Mouse (Mus musculus) liver, embryonic 14.5 days (tissue): ENCODE measurements around the gene AW011738. TPM values are rescaled to one million over a fixed set of nuclear protein-coding genes. Genes with fewer than 3 reads are reported as not detected.

Experiments
- ATAC-seq: fragments of 200-750 bp; cut with Nextera tagmentation; 2 replicates; pipeline ENCODE4 v1.8.0; 2017; ENCODE audit warnings: moderate number of reproducible peaks, mild to moderate bottlenecking, moderate library complexity; ENCODE audit not compliant: insufficient read depth
- DNase-seq, 3 experiments: peaks; one replicate each; pipeline ENCODE4 v3.0.0-alpha.2; 2012 to 2013; ENCODE audit warnings: low read depth in 3 of 3, low spot score in 3 of 3
- H3K27ac ChIP-seq: fragments of 300-500 bp; sonication (generic); 2 replicates; pipeline ENCODE4 v1.5.1; 2014; ENCODE audit warnings: moderate library complexity, mild to moderate bottlenecking, control low read depth, inconsistent platforms
- H3K27me3 ChIP-seq: fragments of 300-500 bp; sonication (generic); 2 replicates; pipeline ENCODE4 v1.6.1; 2014; ENCODE audit warnings: mild to moderate bottlenecking, low read length, moderate library complexity; ENCODE audit not compliant: control insufficient read depth, insufficient read depth
- H3K36me3 ChIP-seq: fragments of 300-500 bp; sonication (generic); replicated peaks from 2 replicates; pipeline ENCODE4 v1.6.1; 2014; ENCODE audit warnings: low read depth; ENCODE audit not compliant: control insufficient read depth, insufficient read depth
- H3K4me1 ChIP-seq, 2 experiments: fragments of 200-500 bp in 1 of 2; fragments of 300-500 bp in 1 of 2; sonication (generic) in 1 of 2; replicated peaks; 2 replicates each; pipeline ENCODE4 v1.6.1; 2012 to 2014; ENCODE audit warnings: antibody characterized with exemption in 1 of 2, inconsistent platforms in 1 of 2, low read length in 1 of 2; ENCODE audit not compliant: control insufficient read depth in 2 of 2, insufficient read depth in 2 of 2
- H3K4me2 ChIP-seq: fragments of 300-500 bp; sonication (generic); 2 replicates; pipeline ENCODE4 v1.6.1; 2014; ENCODE audit warnings: low read depth, mild to moderate bottlenecking, control low read depth, moderate library complexity
- H3K4me3 ChIP-seq, 2 experiments: fragments of 200-500 bp in 1 of 2; fragments of 300-500 bp in 1 of 2; sonication (generic) in 1 of 2; 2 replicates each; pipeline ENCODE4 v1.5.1; 2012 to 2014; ENCODE audit warnings: low read depth in 2 of 2, low read length in 2 of 2, mild to moderate bottlenecking in 2 of 2, control low read depth in 1 of 2, inconsistent platforms in 1 of 2, moderate library complexity in 1 of 2; ENCODE audit not compliant: insufficient read depth in 1 of 2
- H3K9ac ChIP-seq: fragments of 300-500 bp; sonication (generic); replicated peaks from 2 replicates; pipeline ENCODE4 v1.6.1; 2014; ENCODE audit warnings: mild to moderate bottlenecking, control low read depth, moderate library complexity
- H3K9me3 ChIP-seq: fragments of 300-500 bp; sonication (generic); 2 replicates; pipeline ENCODE4 v1.6.1; 2016; ENCODE audit warnings: low read length, mixed read lengths; ENCODE audit not compliant: control insufficient read depth
- CTCF ChIP-seq: IDR thresholded peaks from 2 replicates; pipeline ENCODE4 v1.5.1; 2016; ENCODE audit warnings: antibody characterized with exemption, low read depth, control low read depth
- EP300 ChIP-seq: IDR thresholded peaks from 2 replicates; pipeline ENCODE4 v1.6.1; 2016; ENCODE audit warnings: antibody characterized with exemption, low read depth
- WGBS: fragments of 180-500 bp; shearing (Covaris S2); extraction: QIAGEN DNeasy Blood & Tissue Kit; methylation state at CpG from one replicate; pipeline ENCODE4 v1.1.7; 2014; ENCODE audit not compliant: insufficient replicate concordance; 5-methylcytosine and 5-hydroxymethylcytosine counted together
- microRNA-seq: library from miRNA; unstranded; fragments of <30 nt; microRNA quantifications from one replicate; pipeline ENCODE4, GENCODE M21; 2016
- polyA plus RNA-seq, 2 experiments: library from polyadenylated mRNA; depleted of rRNA in 1 of 2; stranded (reverse) in 1 of 2; unstranded in 1 of 2; fragments of >200 nt; fragmentation: Nextera tagmentation in 1 of 2; extraction: Ambion mirVana in 1 of 2; gene quantifications; 2 replicates each; pipeline versions ENCODE4 v1.2.1 to v1.2.3; 2012 to 2014

The AW011738 gene
- polyA plus RNA-seq, 2 experiments = 0.23 to 0.66 TPM

DNA sequence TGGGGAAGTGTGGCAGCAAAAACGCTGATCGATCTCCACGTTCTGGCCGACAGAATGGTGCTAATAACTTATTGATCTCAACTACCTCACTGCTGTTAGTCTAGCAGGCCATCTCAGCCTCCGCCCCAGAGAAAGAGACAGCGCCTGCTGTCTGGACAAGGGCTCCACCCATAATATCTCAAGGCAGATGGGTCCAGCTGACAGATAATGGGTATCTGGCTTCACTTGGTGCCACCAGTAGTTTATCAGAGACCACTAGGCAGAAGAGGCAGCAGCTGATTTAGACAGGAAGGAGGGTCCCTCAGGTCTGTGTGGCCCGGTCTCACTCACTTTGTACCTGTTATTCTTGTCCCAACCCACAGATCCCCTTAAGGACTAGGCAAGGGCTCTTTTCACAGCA lies 49.9 kb downstream of the AW011738 start:
- H3K36me3 ChIP-seq = peaks cover 39% of the 10 kb centered on the region
- peak overlapping the region; percentile 86 for H3K9ac ChIP-seq
- peaks cover 23 to 48% of the 10 kb centered on the region in 2 experiments for H3K4me1 ChIP-seq
- peak overlapping the region; percentile 30 to 52 for H3K4me3 ChIP-seq
- H3K27me3 ChIP-seq = peaks cover 4% of the 10 kb centered on the region
- TF ChIP-seq CTCF = no peak
- TF ChIP-seq EP300 = peak; percentile 99
- H3K4me2 ChIP-seq = peak overlapping the region; percentile 93
- WGBS = 9% methylated on average over 7 of the region's 7 CpGs
- ATAC-seq (peak; percentile 86), DNase-seq (peak; percentile 73 to 88 (median 75))
- peak overlapping the region; percentile 98 for H3K27ac ChIP-seq
- no peaks in the 10 kb centered on the region for H3K9me3 ChIP-seq

- no peak for TF ChIP-seq CTCF
- no peak for TF ChIP-seq EP300
- Histone ChIP-seq H3K4me2 (peak overlapping the region; percentile 74), H3K27ac (peak overlapping the region; percentile 97), H3K9ac (peak overlapping the region; percentile 91), H3K4me3 (peak overlapping the region; percentile 70 to 73), H3K36me3 (peaks cover 25% of the 10 kb centered on the region), H3K4me1 (peaks cover 23 to 46% of the 10 kb centered on the region in 2 experiments), H3K9me3 (no peaks in the 10 kb centered on the region), H3K27me3 (peaks cover 4% of the 10 kb centered on the region)
- peak; percentile 56 for ATAC-seq
- 2% methylated on average over 30 of the region's 30 CpGs for WGBS
- DNase-seq = peak; percentile 59 to 64 (median 61)
Measured at GRCm38 (mm10) chr4:156254361-156255077, 51.4 kb downstream of the AW011738 start.

Small RNA genes lying within 50 kb of the gene (microRNA-seq; reads per million reads assigned to microRNA genes)
- 4.2 reads per million, percentile 3 among the genes with 10 or more reads in this experiment for gene Mir7658

Other genes with a start within 250 kb of the AW011738 start
- 37.4 and 43.2 TPM in 2 replicates for gene C1qtnf12, start 241.0 kb upstream of the AW011738 start, polyA plus RNA-seq (2012; rRNA removed)
- 85.1 and 96.2 TPM in 2 replicates for gene C1qtnf12, start 241.0 kb upstream of the AW011738 start, polyA plus RNA-seq (2014; fragmentation: Nextera tagmentation; extraction: Ambion mirVana)
- gene B3galt6, start 210.7 kb upstream of the AW011738 start, polyA plus RNA-seq (2012; rRNA removed) = 2.8 and 2.9 TPM in 2 replicates
- gene B3galt6, start 210.7 kb upstream of the AW011738 start, polyA plus RNA-seq (2014; fragmentation: Nextera tagmentation; extraction: Ambion mirVana) = 3.7 TPM in 2 replicates
- 20.1 and 26.8 TPM in 2 replicates for gene Sdf4, start 210.4 kb upstream of the AW011738 start, polyA plus RNA-seq (2012; rRNA removed)
- gene Sdf4, start 210.4 kb upstream of the AW011738 start, polyA plus RNA-seq (2014; fragmentation: Nextera tagmentation; extraction: Ambion mirVana) = 72.1 and 79.4 TPM in 2 replicates
- gene Tnfrsf4, start 189.5 kb upstream of the AW011738 start, polyA plus RNA-seq (2012; rRNA removed) = 1.0 and 1.8 TPM in 2 replicates
- 0.13 TPM in 2 replicates for gene Tnfrsf4, start 189.5 kb upstream of the AW011738 start, polyA plus RNA-seq (2014; fragmentation: Nextera tagmentation; extraction: Ambion mirVana)
- 0.39 and 0.92 TPM in 2 replicates for gene Tnfrsf18, start 177.1 kb upstream of the AW011738 start, polyA plus RNA-seq (2012; rRNA removed)
- gene Tnfrsf18, start 177.1 kb upstream of the AW011738 start, polyA plus RNA-seq (2014; fragmentation: Nextera tagmentation; extraction: Ambion mirVana) = 0.39 and 0.53 TPM in 2 replicates
- gene Ttll10, start 143.9 kb upstream of the AW011738 start, polyA plus RNA-seq (2012; rRNA removed) = 0.42 and 0.71 TPM in 2 replicates
- gene Ttll10, start 143.9 kb upstream of the AW011738 start, polyA plus RNA-seq (2014; fragmentation: Nextera tagmentation; extraction: Ambion mirVana) = 0.28 and 0.38 TPM in 2 replicates
- 15.6 and 16.4 TPM in 2 replicates for gene 9430015G10Rik, start 93.3 kb upstream of the AW011738 start, polyA plus RNA-seq (2012; rRNA removed)
- gene 9430015G10Rik, start 93.3 kb upstream of the AW011738 start, polyA plus RNA-seq (2014; fragmentation: Nextera tagmentation; extraction: Ambion mirVana) = 8.7 and 10.5 TPM in 2 replicates
- 0.27 and 0.35 TPM in 2 replicates for gene Rnf223, start 72.8 kb upstream of the AW011738 start, polyA plus RNA-seq (2012; rRNA removed)
- gene Rnf223, start 72.8 kb upstream of the AW011738 start, polyA plus RNA-seq (2014; fragmentation: Nextera tagmentation; extraction: Ambion mirVana) = 0.13 TPM in 1 of 2 replicates, not detected in the other
- 18.5 TPM in 2 replicates for gene Agrn, start 5.8 kb upstream of the AW011738 start, polyA plus RNA-seq (2012; rRNA removed)
- 6.7 and 7.2 TPM in 2 replicates for gene Agrn, start 5.8 kb upstream of the AW011738 start, polyA plus RNA-seq (2014; fragmentation: Nextera tagmentation; extraction: Ambion mirVana)
- 5.8 and 6.1 TPM in 2 replicates for gene Isg15, start 2.5 kb upstream of the AW011738 start, polyA plus RNA-seq (2012; rRNA removed)
- gene Isg15, start 2.5 kb upstream of the AW011738 start, polyA plus RNA-seq (2014; fragmentation: Nextera tagmentation; extraction: Ambion mirVana) = 0.90 and 1.3 TPM in 2 replicates
- gene Perm1, start 12.6 kb downstream of the AW011738 start, polyA plus RNA-seq (2012; rRNA removed) = 0.03 TPM in 2 replicates
- gene Perm1, start 12.6 kb downstream of the AW011738 start, polyA plus RNA-seq (2014; fragmentation: Nextera tagmentation; extraction: Ambion mirVana) = 0.05 TPM in 1 of 2 replicates, not detected in the other
- gene Plekhn1, start 31.6 kb downstream of the AW011738 start, polyA plus RNA-seq (2012; rRNA removed) = 9.9 and 10.8 TPM in 2 replicates
- gene Plekhn1, start 31.6 kb downstream of the AW011738 start, polyA plus RNA-seq (2014; fragmentation: Nextera tagmentation; extraction: Ambion mirVana) = 2.7 and 5.2 TPM in 2 replicates
- 62.7 and 68.0 TPM in 2 replicates for gene Noc2l, start 32.7 kb downstream of the AW011738 start, polyA plus RNA-seq (2012; rRNA removed)
- gene Noc2l, start 32.7 kb downstream of the AW011738 start, polyA plus RNA-seq (2014; fragmentation: Nextera tagmentation; extraction: Ambion mirVana) = 40.2 and 50.7 TPM in 2 replicates
- 56.1 and 56.9 TPM in 2 replicates for gene Samd11, start 52.4 kb downstream of the AW011738 start, polyA plus RNA-seq (2012; rRNA removed)
- 21.5 and 24.8 TPM in 2 replicates for gene Samd11, start 52.4 kb downstream of the AW011738 start, polyA plus RNA-seq (2014; fragmentation: Nextera tagmentation; extraction: Ambion mirVana)
- gene Vmn2r-ps159, start 127.8 kb downstream of the AW011738 start, polyA plus RNA-seq (2012; rRNA removed) = not detected in 2 replicates
- not detected in 2 replicates for gene Vmn2r-ps159, start 127.8 kb downstream of the AW011738 start, polyA plus RNA-seq (2014; fragmentation: Nextera tagmentation; extraction: Ambion mirVana)